Mouse (Mus musculus) heart, embryonic 15.5 days (tissue): Measurements from ENCODE around the gene Pou2f3. TPM values are rescaled to one million over a fixed set of nuclear protein-coding genes. Genes with fewer than 3 reads are reported as not detected.
A peak's percentile ranks its signal among the peaks of the same experiment; 100 is the strongest.
"Not testable (repeated sequence)": the region's sequence is repeated elsewhere in the genome, so short reads cannot be mapped to it uniquely, and the experiment has no call there.

Experiments
- ATAC-seq: fragments of 200-750 bp; cut with Nextera tagmentation; replicated peaks from 2 replicates; pipeline ENCODE4 v1.8.0; 2017; ENCODE audit warnings: low read depth, moderate TSS enrichment; ENCODE audit not compliant: insufficient number of reproducible peaks, insufficient read depth, low FRiP score
- H3K27ac ChIP-seq: fragments of 300-500 bp; sonication (generic); 2 replicates; pipeline ENCODE4 v1.5.1; 2015; ENCODE audit warnings: mild to moderate bottlenecking, inconsistent platforms
- H3K27me3 ChIP-seq: fragments of 300-500 bp; sonication (generic); 2 replicates; pipeline ENCODE4 v1.6.1; 2015; ENCODE audit warnings: inconsistent platforms
- H3K36me3 ChIP-seq: fragments of 300-500 bp; sonication (generic); 2 replicates; pipeline ENCODE4 v1.6.1; 2015; ENCODE audit warnings: mild to moderate bottlenecking, inconsistent platforms
- H3K4me1 ChIP-seq: fragments of 300-500 bp; sonication (generic); replicated peaks from 2 replicates; pipeline ENCODE4 v1.6.1; 2015; ENCODE audit warnings: inconsistent platforms
- H3K4me2 ChIP-seq: fragments of 300-500 bp; sonication (generic); 2 replicates; pipeline ENCODE4 v1.6.1; 2015; ENCODE audit warnings: inconsistent platforms, mild to moderate bottlenecking, moderate library complexity
- H3K4me3 ChIP-seq: fragments of 300-500 bp; sonication (generic); 2 replicates; pipeline ENCODE4 v1.5.1; 2015; ENCODE audit warnings: mild to moderate bottlenecking, inconsistent platforms
- H3K9ac ChIP-seq: fragments of 300-500 bp; sonication (generic); 2 replicates; pipeline ENCODE4 v1.6.1; 2015; ENCODE audit warnings: mild to moderate bottlenecking, inconsistent platforms
- H3K9me3 ChIP-seq: fragments of 300-500 bp; sonication (generic); replicated peaks from 2 replicates; pipeline ENCODE4 v1.6.1; 2016; ENCODE audit warnings: inconsistent platforms
- WGBS: fragments of 180-500 bp; shearing (Covaris S2); methylation state at CpG from one replicate; pipeline ENCODE4 v1.1.7; 2015; ENCODE audit warnings: mixed read lengths; 5-methylcytosine and 5-hydroxymethylcytosine counted together
- polyA plus RNA-seq: library from polyadenylated mRNA; unstranded; fragments of >200 nt; fragmentation: Nextera tagmentation; extraction: Ambion mirVana; gene quantifications from 2 replicates; pipeline ENCODE4 v1.2.1, GENCODE M21; 2015

Pou2f3 gene
- polyA plus RNA-seq, 1 experiment from 2014 or later: 0.11 TPM

DNA sequence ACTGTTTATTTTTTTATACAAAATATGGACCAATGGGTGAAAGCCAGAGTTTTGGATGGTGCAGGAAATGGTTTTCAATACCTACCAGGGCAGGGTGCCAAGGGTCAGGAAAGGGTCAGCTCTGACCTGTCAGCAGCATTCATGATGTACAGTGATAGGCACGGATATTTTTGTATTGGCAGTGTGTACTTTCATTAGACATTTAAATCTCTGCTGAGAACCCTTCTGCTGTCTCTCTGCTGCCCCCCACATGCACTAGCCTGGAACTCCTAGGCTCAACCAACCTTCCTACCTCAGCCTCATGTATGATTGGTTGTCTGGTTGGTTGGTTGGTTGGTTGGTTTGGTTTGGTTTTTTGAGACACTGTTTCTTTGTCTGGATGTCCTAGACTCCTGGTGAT is 87.8 kb downstream of the Pou2f3 start:
- peaks cover 4% of the 10 kb centered on the region for H3K4me1 ChIP-seq
- H3K36me3 ChIP-seq: no peaks in the 10 kb centered on the region
- ATAC-seq: no peak
- no peak overlapping the region for H3K27ac ChIP-seq
- no peaks in the 10 kb centered on the region for H3K27me3 ChIP-seq
- H3K9ac ChIP-seq: no peak overlapping the region
- no peaks in the 10 kb centered on the region for H3K9me3 ChIP-seq
- no peak overlapping the region for H3K4me3 ChIP-seq
- H3K4me2 ChIP-seq: no peak overlapping the region
- 13% methylated on average over 1 of the region's 1 CpGs for WGBS

DNA sequence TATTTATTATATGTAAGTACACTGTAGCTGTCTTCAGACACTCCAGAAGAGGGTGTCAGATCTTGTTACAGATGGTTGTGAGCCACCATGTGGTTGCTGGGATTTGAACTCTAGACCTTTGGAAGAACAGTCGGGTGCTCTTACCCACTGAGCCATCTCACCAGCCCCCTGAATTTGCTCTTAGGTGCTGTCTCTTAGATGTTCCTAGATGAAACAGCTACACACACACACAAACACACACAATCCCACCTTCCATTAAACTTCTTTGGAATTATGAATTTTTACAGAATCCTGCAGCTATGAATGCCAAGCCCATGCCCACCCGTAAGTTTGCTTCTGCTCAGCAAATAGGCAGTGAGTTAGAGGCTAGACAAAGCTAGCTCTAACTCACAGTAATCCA is 88.2 kb downstream of the Pou2f3 start:
- not testable (repeated sequence) for ATAC-seq, H3K9ac ChIP-seq, H3K9me3 ChIP-seq, H3K4me1 ChIP-seq, H3K27me3 ChIP-seq, H3K27ac ChIP-seq, H3K4me2 ChIP-seq, H3K36me3 ChIP-seq, H3K4me3 ChIP-seq
- 80% methylated on average over 2 of the region's 2 CpGs for WGBS

DNA sequence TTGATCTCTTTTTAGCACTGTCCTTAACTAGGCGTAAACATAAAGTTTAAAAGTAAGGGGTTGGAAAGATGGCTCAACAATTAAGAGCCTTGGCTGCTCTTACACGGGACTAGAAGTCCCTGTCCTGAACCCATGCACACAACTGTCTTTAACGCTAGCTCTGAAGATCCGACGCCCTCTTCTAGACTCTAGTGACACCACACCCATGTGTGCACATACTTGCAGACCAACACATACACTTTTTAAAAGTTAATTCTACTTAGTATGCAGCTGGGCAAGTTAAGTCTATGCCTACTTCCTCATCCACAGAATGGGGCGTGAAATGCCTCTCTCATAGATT is 93.2 kb downstream of the Pou2f3 start:
- ATAC-seq: no peak
- no peaks in the 10 kb centered on the region for H3K9me3 ChIP-seq
- no peak overlapping the region for H3K9ac ChIP-seq
- peaks cover 7% of the 10 kb centered on the region for H3K4me1 ChIP-seq
- H3K36me3 ChIP-seq: no peaks in the 10 kb centered on the region
- 84% methylated on average over 6 of the region's 6 CpGs for WGBS
- no peaks in the 10 kb centered on the region for H3K27me3 ChIP-seq
- no peak overlapping the region for H3K4me3 ChIP-seq
- 0 out of 2 replicates have a peak overlapping the region, but pooled peaks have one; percentile 72 for H3K4me2 ChIP-seq
- H3K27ac ChIP-seq: no peak overlapping the region

DNA sequence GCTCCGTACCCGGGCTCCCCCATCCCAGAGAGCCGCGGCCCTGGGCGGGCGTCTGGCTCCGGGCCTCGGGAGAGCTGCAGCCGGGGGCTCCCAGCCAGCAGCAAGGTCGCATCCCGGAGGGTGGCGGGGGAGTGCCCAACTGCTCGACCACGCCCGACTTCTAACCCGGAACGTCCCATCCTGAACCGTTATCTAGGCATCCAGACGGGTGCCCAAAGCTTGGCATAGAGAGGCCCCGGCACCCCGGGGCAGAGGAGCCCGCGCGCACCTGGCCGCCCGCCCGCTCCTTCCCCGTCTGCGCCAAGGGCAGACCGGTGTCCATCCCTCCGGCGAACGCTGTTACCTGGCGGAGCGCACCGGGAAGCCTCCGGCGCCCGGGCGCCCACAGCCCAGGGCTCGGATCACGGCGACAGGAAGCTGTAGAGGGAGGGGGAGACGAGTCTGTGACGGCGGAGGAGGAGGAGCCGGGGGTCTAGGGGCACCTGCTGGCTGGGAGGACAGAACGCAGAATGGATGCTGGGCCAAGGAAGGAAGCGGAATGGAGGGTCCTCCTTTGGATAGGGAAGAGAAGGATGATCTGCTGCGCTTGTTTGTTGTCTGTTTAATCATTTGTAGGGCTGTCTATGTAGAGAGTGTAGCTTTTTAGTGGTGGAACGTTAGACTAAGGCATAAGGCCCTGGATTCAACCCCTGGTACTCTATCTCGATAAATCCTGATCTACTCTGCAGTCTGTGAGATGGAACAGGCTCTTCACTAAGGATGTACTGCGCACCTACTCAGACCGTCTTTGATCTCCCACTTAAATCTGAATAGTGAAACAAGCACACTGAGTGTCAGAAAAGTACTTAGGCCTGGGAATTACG is 93.8 kb downstream of the Pou2f3 start, which contains the start of gene Tmem136:
TSS of gene Tmem136 (minus strand) at position 437 of the 863 bp plus-strand sequence.
- WGBS: 5% methylated on average over 55 of the region's 55 CpGs
- Histone ChIP-seq H3K9me3 (no peaks in the 10 kb centered on the region), H3K4me1 (peaks cover 7% of the 10 kb centered on the region), H3K4me2 (peak within 1 kb of the TSS; percentile 72), H3K9ac (peak within 1 kb of the TSS; percentile 80), H3K27me3 (no peaks in the 10 kb centered on the region), H3K27ac (peak within 1 kb of the TSS; percentile 80), H3K4me3 (peak within 1 kb of the TSS; percentile 74), H3K36me3 (peaks cover 2% of the 10 kb centered on the region; the same call in 1 of the 2 replicates)
- peak; percentile 91 for ATAC-seq

DNA sequence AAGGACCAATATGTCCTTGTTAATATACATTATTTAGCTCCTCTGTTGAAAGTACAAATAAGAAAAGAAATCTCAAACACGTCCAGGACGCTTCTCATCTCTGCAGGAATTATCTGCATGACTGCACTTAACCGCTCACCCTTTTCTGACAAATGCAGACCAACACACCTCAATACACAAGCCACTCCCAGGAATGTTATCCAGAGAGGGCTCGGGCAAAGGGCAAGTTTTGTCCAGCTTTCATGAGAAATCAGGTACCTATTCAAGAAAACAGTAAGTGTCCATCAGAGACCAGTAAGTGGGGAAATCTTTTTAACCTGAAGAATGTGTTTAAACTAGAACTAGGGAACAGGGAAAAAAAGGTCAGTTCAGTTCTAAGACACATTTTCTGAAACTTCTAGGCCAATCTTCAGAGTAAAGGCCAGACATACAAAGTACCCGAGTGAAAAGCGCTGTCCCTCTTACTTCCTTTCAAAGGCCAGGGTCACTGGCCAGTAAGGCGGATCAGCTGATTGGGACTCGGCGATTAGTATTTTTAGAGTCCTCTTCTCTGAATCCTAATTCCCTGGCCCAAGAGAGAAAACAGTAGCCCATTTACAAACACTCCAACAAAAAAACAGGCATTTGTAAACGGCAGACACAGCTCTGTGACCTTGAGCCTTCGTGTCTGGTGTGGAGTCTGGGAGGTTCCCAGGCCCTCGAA is 94.6 kb downstream of the Pou2f3 start:
- no peaks in the 10 kb centered on the region for H3K27me3 ChIP-seq
- peak overlapping the region; percentile 80 for H3K27ac ChIP-seq
- WGBS: 21% methylated on average over 12 of the region's 12 CpGs
- no peaks in the 10 kb centered on the region for H3K9me3 ChIP-seq
- peak overlapping the region; percentile 80 for H3K9ac ChIP-seq
- H3K4me2 ChIP-seq: peak overlapping the region; percentile 72
- peak overlapping the region; percentile 74 for H3K4me3 ChIP-seq
- peaks cover 10% of the 10 kb centered on the region for H3K36me3 ChIP-seq
- ATAC-seq: no peak
- peaks cover 7% of the 10 kb centered on the region for H3K4me1 ChIP-seq

DNA sequence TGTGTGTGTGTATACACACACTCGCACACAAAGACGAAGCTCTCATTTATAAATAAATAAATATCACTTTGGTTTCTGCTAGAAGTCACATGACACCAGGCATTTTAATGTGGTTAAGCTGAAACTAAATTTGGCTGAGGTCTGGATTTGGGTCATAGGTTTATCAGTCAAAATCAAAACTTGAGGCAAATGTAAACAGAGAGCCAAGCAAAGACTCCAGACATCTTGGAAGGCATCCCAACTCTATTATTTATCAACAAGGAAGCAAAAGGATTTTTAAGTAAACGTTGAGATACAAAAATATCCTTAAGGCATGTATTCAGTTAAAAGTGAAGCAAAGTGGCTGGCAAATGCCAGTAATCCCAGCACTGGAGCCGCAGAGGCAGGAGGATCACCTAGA is 95.3 kb downstream of the Pou2f3 start:
- H3K9me3 ChIP-seq: no peaks in the 10 kb centered on the region
- H3K4me3 ChIP-seq: no peak overlapping the region
- no peaks in the 10 kb centered on the region for H3K27me3 ChIP-seq
- H3K4me1 ChIP-seq: peaks cover 7% of the 10 kb centered on the region
- no peak overlapping the region for H3K27ac ChIP-seq
- 77% methylated on average over 4 of the region's 4 CpGs for WGBS
- H3K4me2 ChIP-seq: peak overlapping the region; percentile 72; the same call in 1 of the 2 replicates
- no peak overlapping the region for H3K9ac ChIP-seq
- ATAC-seq: no peak
- peaks cover 15% of the 10 kb centered on the region for H3K36me3 ChIP-seq

DNA sequence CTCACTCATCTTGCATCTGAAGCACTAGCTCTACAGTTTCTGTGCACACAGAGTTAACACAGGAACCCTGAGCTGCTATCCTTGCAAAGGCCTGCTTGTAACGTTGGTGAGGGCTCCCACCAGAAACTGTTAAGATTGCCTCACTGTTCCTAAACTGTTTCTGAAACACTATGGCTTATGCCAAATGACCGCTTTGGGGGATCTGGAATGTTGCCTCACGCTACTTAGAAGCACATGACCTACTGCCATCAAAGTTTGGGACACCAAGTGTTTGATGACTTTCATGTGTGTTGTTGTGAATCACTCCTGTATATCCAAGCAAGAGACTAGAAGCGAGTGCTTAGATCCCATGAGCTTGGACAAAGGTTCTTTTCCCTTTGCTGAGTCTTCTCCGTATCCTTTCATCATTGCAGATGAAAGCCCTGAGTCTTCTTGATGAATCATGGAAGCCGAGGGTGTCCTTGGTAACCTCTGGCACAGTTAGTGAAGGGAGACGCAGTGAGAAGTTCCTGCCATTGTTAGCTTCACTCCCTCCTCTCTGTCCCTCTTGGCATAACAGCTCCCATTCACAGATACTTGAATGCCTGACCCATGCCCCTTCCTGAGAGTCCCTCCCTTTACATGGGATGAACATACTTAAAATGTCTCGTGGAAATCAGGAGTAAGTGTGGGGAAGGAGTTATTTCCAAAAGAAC is 99.7 kb downstream of the Pou2f3 start:
- 75% methylated on average over 8 of the region's 8 CpGs for WGBS
- no peaks in the 10 kb centered on the region for H3K9me3 ChIP-seq
- peaks cover 15% of the 10 kb centered on the region for H3K36me3 ChIP-seq
- no peak overlapping the region for H3K27ac ChIP-seq
- H3K4me1 ChIP-seq: peaks cover 12% of the 10 kb centered on the region
- no peaks in the 10 kb centered on the region for H3K27me3 ChIP-seq
- no peak overlapping the region for H3K4me2 ChIP-seq
- no peak overlapping the region for H3K9ac ChIP-seq
- no peak for ATAC-seq
- no peak overlapping the region for H3K4me3 ChIP-seq

DNA sequence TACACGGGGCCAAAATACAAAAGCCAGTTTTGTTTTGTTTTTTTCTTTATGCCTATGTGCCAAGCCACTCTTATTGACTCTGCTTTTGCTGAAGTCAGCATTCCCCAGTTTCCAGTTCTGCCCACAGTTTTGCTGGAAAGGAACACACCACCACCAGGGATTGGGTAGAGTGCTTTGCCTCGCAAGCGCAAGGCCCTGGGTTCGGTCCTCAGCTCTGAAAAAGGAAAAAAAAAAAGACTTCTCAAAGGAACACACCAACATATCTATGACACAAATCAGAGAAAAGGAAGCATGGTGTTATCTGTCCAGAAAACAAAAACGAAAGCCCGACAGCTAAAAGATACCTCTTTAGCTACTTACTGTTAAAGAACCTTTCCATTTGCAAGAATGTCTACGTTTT is 101.0 kb downstream of the Pou2f3 start:
- ATAC-seq: no peak
- H3K9me3 ChIP-seq: no peaks in the 10 kb centered on the region
- no peak overlapping the region for H3K9ac ChIP-seq
- no peak overlapping the region for H3K27ac ChIP-seq
- H3K4me3 ChIP-seq: no peak overlapping the region
- 81% methylated on average over 7 of the region's 7 CpGs for WGBS
- H3K4me1 ChIP-seq: peaks cover 11% of the 10 kb centered on the region
- no peaks in the 10 kb centered on the region for H3K27me3 ChIP-seq
- H3K4me2 ChIP-seq: no peak overlapping the region
- H3K36me3 ChIP-seq: peaks cover 15% of the 10 kb centered on the region

DNA sequence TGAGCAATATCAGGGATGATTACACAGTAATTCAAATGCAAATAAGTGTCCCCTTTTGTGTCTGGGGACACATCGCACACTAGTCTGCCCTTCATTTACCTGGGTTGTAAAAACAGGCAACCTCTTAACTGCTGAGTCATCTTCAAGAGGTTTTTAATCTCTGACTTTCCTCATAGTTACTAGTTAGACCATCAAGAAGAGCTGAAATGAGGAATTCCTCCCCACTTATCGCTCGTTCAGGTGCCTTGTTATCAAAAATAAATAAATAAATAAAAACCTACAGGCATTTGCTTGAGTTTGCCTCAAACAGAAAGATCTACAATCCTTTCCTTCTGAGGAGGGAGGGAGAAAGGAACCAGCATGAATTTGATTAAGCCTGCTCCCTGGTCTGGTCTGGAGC is 101.4 kb downstream of the Pou2f3 start:
- WGBS: 83% methylated on average over 3 of the region's 3 CpGs
- no peak for ATAC-seq
- no peak overlapping the region for H3K4me3 ChIP-seq
- peaks cover 13% of the 10 kb centered on the region for H3K4me1 ChIP-seq
- H3K9ac ChIP-seq: no peak overlapping the region
- peaks cover 15% of the 10 kb centered on the region for H3K36me3 ChIP-seq
- no peaks in the 10 kb centered on the region for H3K9me3 ChIP-seq
- H3K4me2 ChIP-seq: no peak overlapping the region
- no peak overlapping the region for H3K27ac ChIP-seq
- H3K27me3 ChIP-seq: no peaks in the 10 kb centered on the region

DNA sequence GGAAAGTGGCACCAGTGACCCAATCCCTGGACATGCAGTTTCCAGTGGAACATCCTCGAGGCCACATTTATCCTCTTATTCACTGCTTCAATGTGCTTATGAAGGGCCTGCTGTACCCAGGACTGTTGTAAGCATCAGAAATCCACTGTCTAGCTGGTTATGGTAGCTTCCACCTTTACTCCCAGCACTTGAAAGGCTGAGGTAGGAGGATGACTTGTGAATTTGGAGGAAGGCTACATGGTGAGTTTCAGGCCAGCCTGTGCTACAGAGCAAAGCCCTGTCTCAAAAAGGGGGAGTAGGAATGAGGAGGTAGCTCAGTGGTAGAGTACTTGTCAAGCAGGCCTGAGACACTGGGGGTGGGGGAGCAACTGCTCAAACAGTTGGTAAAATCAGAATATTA is 102.1 kb downstream of the Pou2f3 start:
- no peak for ATAC-seq

DNA sequence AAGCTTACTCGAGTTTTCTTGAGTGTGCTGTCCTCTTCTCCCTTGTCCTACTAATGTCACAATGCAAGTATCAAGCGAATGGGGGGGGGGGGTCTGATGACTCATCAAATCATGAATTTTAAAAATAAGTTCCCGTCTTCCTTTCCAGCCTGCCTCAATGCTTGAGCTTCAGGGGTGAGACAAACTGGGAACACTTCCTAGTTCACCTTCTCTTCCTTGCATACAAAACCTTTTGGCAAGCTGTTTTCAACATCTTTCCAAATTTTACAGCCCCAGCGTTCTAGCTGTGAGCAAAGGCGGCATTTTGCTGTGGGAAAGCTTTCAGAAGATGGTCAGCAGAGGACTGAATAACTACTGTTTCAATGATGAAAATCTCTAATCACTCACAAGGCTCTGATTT is 102.6 kb downstream of the Pou2f3 start:
- H3K4me3 ChIP-seq: peak overlapping the region; percentile 87; the same call in 1 of the 2 replicates
- no peaks in the 10 kb centered on the region for H3K9me3 ChIP-seq
- peak overlapping the region; percentile 98; the same call in 1 of the 2 replicates for H3K27ac ChIP-seq
- H3K9ac ChIP-seq: no peak overlapping the region
- WGBS: 37% methylated on average over 5 of the region's 5 CpGs
- H3K36me3 ChIP-seq: peaks cover 15% of the 10 kb centered on the region
- peak overlapping the region; percentile 82 for H3K4me2 ChIP-seq
- peaks cover 23% of the 10 kb centered on the region for H3K4me1 ChIP-seq
- no peak for ATAC-seq
- no peaks in the 10 kb centered on the region for H3K27me3 ChIP-seq

More for the DNA sequence above, 102.1 kb downstream of the Pou2f3 start:
- no peak overlapping the region for H3K4me2 ChIP-seq
- H3K9me3 ChIP-seq: no peaks in the 10 kb centered on the region
- WGBS: 65% methylated on average over 1 of the region's 1 CpGs
- H3K27ac ChIP-seq: no peak overlapping the region
- H3K9ac ChIP-seq: no peak overlapping the region
- peaks cover 20% of the 10 kb centered on the region for H3K4me1 ChIP-seq
- no peak overlapping the region for H3K4me3 ChIP-seq
- H3K27me3 ChIP-seq: no peaks in the 10 kb centered on the region
- peaks cover 15% of the 10 kb centered on the region for H3K36me3 ChIP-seq
